Mouse (Mus musculus) liver, embryonic 14.5 days (tissue): Measurements from ENCODE around the gene Rd3l. TPM values are rescaled to one million over a fixed set of nuclear protein-coding genes. Genes with fewer than 3 reads are reported as not detected.

Source experiments
- ATAC-seq: fragments of 200-750 bp; cut with Nextera tagmentation; 2 replicates; pipeline ENCODE4 v1.8.0; 2017; ENCODE audit warnings: moderate number of reproducible peaks, mild to moderate bottlenecking, moderate library complexity; ENCODE audit not compliant: insufficient read depth
- DNase-seq, 3 experiments: peaks; one replicate each; pipeline ENCODE4 v3.0.0-alpha.2; 2012 to 2013; ENCODE audit warnings: low read depth in 3 of 3, low spot score in 3 of 3
- H3K27ac ChIP-seq: fragments of 300-500 bp; sonication (generic); 2 replicates; pipeline ENCODE4 v1.5.1; 2014; ENCODE audit warnings: moderate library complexity, mild to moderate bottlenecking, control low read depth, inconsistent platforms
- H3K27me3 ChIP-seq: fragments of 300-500 bp; sonication (generic); 2 replicates; pipeline ENCODE4 v1.6.1; 2014; ENCODE audit warnings: mild to moderate bottlenecking, low read length, moderate library complexity; ENCODE audit not compliant: control insufficient read depth, insufficient read depth
- H3K36me3 ChIP-seq: fragments of 300-500 bp; sonication (generic); replicated peaks from 2 replicates; pipeline ENCODE4 v1.6.1; 2014; ENCODE audit warnings: low read depth; ENCODE audit not compliant: control insufficient read depth, insufficient read depth
- H3K4me1 ChIP-seq, 2 experiments: fragments of 200-500 bp in 1 of 2; fragments of 300-500 bp in 1 of 2; sonication (generic) in 1 of 2; replicated peaks; 2 replicates each; pipeline ENCODE4 v1.6.1; 2012 to 2014; ENCODE audit warnings: antibody characterized with exemption in 1 of 2, inconsistent platforms in 1 of 2, low read length in 1 of 2; ENCODE audit not compliant: control insufficient read depth in 2 of 2, insufficient read depth in 2 of 2
- H3K4me2 ChIP-seq: fragments of 300-500 bp; sonication (generic); 2 replicates; pipeline ENCODE4 v1.6.1; 2014; ENCODE audit warnings: low read depth, mild to moderate bottlenecking, control low read depth, moderate library complexity
- H3K4me3 ChIP-seq, 2 experiments: fragments of 200-500 bp in 1 of 2; fragments of 300-500 bp in 1 of 2; sonication (generic) in 1 of 2; 2 replicates each; pipeline ENCODE4 v1.5.1; 2012 to 2014; ENCODE audit warnings: low read depth in 2 of 2, low read length in 2 of 2, mild to moderate bottlenecking in 2 of 2, control low read depth in 1 of 2, inconsistent platforms in 1 of 2, moderate library complexity in 1 of 2; ENCODE audit not compliant: insufficient read depth in 1 of 2
- H3K9ac ChIP-seq: fragments of 300-500 bp; sonication (generic); replicated peaks from 2 replicates; pipeline ENCODE4 v1.6.1; 2014; ENCODE audit warnings: mild to moderate bottlenecking, control low read depth, moderate library complexity
- H3K9me3 ChIP-seq: fragments of 300-500 bp; sonication (generic); 2 replicates; pipeline ENCODE4 v1.6.1; 2016; ENCODE audit warnings: low read length, mixed read lengths; ENCODE audit not compliant: control insufficient read depth
- CTCF ChIP-seq: IDR thresholded peaks from 2 replicates; pipeline ENCODE4 v1.5.1; 2016; ENCODE audit warnings: antibody characterized with exemption, low read depth, control low read depth
- EP300 ChIP-seq: IDR thresholded peaks from 2 replicates; pipeline ENCODE4 v1.6.1; 2016; ENCODE audit warnings: antibody characterized with exemption, low read depth
- WGBS: fragments of 180-500 bp; shearing (Covaris S2); extraction: QIAGEN DNeasy Blood & Tissue Kit; methylation state at CpG from one replicate; pipeline ENCODE4 v1.1.7; 2014; ENCODE audit not compliant: insufficient replicate concordance; 5-methylcytosine and 5-hydroxymethylcytosine counted together
- polyA plus RNA-seq, 2 experiments: library from polyadenylated mRNA; depleted of rRNA in 1 of 2; stranded (reverse) in 1 of 2; unstranded in 1 of 2; fragments of >200 nt; fragmentation: Nextera tagmentation in 1 of 2; extraction: Ambion mirVana in 1 of 2; gene quantifications; 2 replicates each; pipeline versions ENCODE4 v1.2.1 to v1.2.3; 2012 to 2014

Gene Rd3l
- polyA plus RNA-seq, 2 experiments: not detected

GRCm38 (mm10) chr12:111936706-111937550 lies 44.2 kb downstream of the Rd3l start:
- Histone ChIP-seq H3K9ac (no peak overlapping the region), H3K9me3 (no peaks in the 10 kb centered on the region), H3K4me3 (no peak overlapping the region), H3K36me3 (no peaks in the 10 kb centered on the region), H3K27me3 (no peaks in the 10 kb centered on the region), H3K27ac (no peak overlapping the region), H3K4me1 (peaks cover 6 to 21% of the 10 kb centered on the region in 2 experiments; a peak in 3 of 4 replicates), H3K4me2 (peak overlapping the region; percentile 26; the same call in 1 of the 2 replicates)
- ATAC-seq: no peak
- no peak for DNase-seq
- 42% methylated on average over 24 of the region's 24 CpGs for WGBS
- no peak for TF ChIP-seq CTCF
- TF ChIP-seq EP300: no peak

- Histone ChIP-seq H3K27ac (no peak overlapping the region), H3K4me3 (no peak overlapping the region), H3K9ac (no peak overlapping the region), H3K36me3 (no peaks in the 10 kb centered on the region), H3K4me1 (peaks cover 6 to 21% of the 10 kb centered on the region in 2 experiments; a peak in 3 of 4 replicates), H3K9me3 (no peaks in the 10 kb centered on the region), H3K4me2 (peak overlapping the region; percentile 21; the same call in 1 of the 2 replicates), H3K27me3 (no peaks in the 10 kb centered on the region)
- ATAC-seq (no peak), DNase-seq (no peak)
- 66% methylated on average over 2 of the region's 2 CpGs for WGBS
- no peak for TF ChIP-seq EP300
- TF ChIP-seq CTCF: no peak
Measured at GRCm38 (mm10) chr12:111933971-111934370, 47.1 kb downstream of the Rd3l start.

GRCm38 (mm10) chr12:111933032-111933704 lies 47.9 kb downstream of the Rd3l start:
- 35% methylated on average over 11 of the region's 11 CpGs for WGBS
- ATAC-seq: peak; percentile 60; the same call in 1 of the 2 replicates
- Histone ChIP-seq H3K4me2 (peak overlapping the region; percentile 21), H3K9me3 (no peaks in the 10 kb centered on the region), H3K9ac (no peak overlapping the region), H3K27ac (no peak overlapping the region), H3K27me3 (no peaks in the 10 kb centered on the region), H3K4me1 (peaks cover 3 to 17% of the 10 kb centered on the region in 2 experiments; a peak in 2 of 4 replicates), H3K4me3 (no peak overlapping the region), H3K36me3 (no peaks in the 10 kb centered on the region)
- no peak for DNase-seq
- TF ChIP-seq CTCF: peak; percentile 28; the same call in 1 of the 2 replicates
- TF ChIP-seq EP300: no peak

- WGBS: 52% methylated on average over 3 of the region's 3 CpGs
- Histone ChIP-seq H3K27ac (no peak overlapping the region), H3K4me2 (no peak overlapping the region), H3K36me3 (no peaks in the 10 kb centered on the region), H3K4me1 (peaks cover 3 to 17% of the 10 kb centered on the region in 2 experiments; a peak in 2 of 4 replicates), H3K9me3 (no peaks in the 10 kb centered on the region), H3K9ac (no peak overlapping the region), H3K27me3 (no peaks in the 10 kb centered on the region), H3K4me3 (no peak overlapping the region)
- TF ChIP-seq EP300 (no peak), CTCF (no peak)
- no peak for ATAC-seq
- no peak for DNase-seq
Measured at GRCm38 (mm10) chr12:111932513-111932912, 48.6 kb downstream of the Rd3l start.
